Mouse (Mus musculus): ENCODE measurements around the gene Heatr5b.

Gene Heatr5b

DNA sequence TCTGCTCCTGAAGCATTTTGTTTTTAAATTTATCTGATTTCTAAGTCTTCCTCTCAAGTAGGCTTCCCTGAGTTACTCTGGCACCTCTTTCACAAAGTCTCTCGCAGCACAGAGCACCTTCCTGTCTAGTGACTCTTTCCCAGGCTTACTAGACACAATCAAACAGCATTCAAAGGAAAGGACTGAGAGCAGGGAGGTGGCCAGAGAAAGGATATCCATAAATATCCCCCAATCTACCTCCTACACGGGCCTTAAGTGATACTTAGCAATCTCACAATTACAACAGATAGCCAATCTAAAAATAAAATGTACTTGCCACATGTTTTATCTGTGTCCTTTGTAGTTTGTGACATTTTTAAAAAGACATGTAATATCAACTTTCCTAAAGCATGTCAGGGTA, 66.2 kb downstream of the Heatr5b start:
- CTCF ChIA-PET: no interaction called here

DNA sequence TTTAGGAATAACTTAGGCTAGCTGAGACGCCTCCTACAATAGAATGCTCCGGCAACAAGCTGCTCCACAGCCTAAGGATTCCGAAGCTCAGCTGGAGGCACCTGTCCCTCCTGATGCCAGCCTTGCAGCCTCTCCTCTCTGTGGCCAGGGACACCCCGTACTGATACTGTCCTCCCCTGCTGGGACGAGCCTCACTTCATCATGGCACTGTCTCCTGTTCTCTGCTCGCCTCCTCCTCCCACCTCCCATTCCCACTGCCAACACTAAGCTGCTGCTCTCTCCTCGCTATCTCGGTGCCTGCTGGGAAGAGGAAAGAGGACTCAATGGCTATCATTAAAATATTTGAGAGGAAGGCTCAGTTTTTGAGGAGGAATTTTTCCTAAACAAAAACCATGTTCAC, 67.6 kb downstream of the Heatr5b start:
- CTCF ChIA-PET: no interaction called here

DNA sequence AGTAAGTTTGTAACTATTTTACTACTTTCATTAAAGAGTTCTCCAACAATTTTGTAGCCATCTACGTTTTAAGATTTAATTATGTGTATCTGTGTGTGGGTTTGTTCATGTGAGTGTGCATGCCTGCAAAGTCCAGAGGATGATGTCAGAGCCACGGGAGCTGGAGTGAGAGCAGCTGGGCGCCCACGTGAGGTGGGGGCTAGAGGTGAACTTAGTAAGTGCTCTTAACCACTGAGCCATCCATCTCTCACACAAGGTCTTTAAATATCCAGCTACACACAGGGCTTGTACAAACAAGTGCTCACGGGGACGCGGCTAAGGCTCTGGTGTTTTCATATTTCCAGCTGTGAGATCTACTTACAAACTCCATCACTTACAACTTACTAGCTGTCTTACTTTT, 69.1 kb downstream of the Heatr5b start:
- CTCF ChIA-PET: no interaction called here

- CTCF ChIA-PET: no interaction called here
Observed at GRCm38 (mm10) chr17:78763272-78763671, 71.9 kb downstream of the Heatr5b start.

DNA sequence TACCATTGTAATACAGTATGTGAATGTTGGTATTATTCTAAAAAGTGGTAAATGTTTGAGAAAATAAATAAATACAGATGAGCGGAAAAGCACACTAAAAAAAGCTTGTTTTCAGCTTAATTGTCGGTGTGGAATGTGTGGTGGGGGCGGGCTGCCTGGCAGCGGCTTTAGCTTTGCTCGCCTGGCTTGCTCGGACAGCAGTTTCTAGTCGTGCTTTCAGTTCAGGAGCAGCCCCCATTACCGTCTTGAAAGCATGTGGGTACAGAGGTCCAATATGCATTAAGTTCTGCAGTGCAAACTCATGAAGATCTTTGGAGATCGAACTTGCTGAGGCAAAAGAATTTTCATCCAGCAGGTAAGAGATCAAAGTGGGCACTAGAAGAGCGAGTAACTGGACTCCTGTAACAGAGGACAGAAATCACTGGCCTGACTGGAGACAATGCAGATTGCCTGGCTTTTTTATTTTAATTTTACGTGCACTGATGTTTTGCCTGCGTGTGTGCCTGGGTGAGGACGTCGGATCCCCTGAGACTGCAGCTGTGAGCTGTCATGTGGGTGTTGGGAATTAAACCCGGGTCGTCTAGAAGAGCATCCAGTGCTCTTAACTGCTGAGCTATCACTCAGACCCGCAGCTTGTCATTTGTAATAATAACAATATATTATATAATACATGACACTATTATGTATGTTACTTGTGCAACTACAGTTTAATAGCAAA, 82.1 kb downstream of the Heatr5b start:
- CTCF ChIA-PET: no interaction called here

- CTCF ChIA-PET: no interaction called here
Observed at GRCm38 (mm10) chr17:78752064-78752463, 83.1 kb downstream of the Heatr5b start.

DNA sequence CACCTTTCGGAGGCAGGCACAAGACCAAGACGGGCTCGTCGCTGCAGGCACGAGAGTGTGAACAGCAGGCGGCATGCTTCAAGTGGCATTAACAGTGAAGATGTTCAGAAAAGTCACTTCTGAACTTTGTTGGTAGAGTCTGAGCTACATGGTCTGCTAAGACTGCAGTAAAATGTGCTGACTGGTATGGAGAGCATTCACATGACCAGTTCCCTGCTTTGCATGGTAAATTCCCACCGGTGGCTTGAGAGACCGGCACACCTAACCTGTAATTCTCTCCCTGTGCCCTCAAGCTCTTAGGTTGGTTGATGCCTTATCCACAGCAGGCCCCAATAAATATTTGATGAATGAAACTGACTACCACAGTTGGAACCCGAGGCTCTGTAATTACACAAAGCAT, 86.7 kb downstream of the Heatr5b start:
- CTCF ChIA-PET: no interaction called here

DNA sequence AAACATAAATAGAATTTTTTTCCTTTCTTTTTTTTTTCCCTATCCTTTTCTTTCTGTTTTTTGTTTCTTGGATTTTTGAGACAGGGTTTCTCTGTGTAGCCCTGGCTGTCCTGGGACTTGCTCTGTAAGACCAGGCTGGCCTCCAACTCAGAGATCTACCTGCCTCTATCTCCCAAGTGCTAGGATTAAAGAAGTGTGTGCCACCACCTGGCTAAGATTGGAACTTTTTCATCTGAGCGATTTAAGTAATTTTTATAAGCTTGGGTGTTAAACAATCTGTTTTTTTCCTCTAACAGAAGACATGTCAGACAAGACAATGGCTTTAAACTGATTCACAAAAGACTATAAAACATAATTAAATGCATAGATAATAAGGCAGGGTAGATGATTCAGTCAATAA, 96.7 kb downstream of the Heatr5b start:
- CTCF ChIA-PET: no interaction called here

GRCm38 (mm10) chr17:78737771-78738170, 97.4 kb downstream of the Heatr5b start:
- CTCF ChIA-PET: no interaction called here

DNA sequence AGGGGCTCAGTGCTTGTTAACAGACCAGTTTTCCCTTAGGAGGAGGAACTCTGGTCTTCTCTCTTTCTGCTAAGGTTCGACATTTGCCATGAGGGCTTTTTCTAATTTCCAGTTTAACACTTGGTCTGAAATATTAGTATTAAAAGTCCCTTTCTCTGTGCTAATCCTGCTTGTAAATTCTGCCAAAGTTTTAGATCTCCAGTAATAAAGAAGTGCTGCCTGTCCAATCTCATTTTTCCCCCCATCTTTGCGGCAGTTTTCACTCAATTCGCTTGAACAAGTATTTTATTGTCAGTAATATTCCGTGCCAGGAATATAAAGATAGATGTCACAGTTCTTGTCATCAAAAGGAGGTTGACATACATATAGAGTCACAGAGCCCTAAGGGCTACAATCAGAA, 98.1 kb downstream of the Heatr5b start, which contains the start of gene Strn:
TSS of gene Strn (minus strand) at position 101 of the 400 bp plus-strand sequence.
- CTCF ChIA-PET: no interaction called here

DNA sequence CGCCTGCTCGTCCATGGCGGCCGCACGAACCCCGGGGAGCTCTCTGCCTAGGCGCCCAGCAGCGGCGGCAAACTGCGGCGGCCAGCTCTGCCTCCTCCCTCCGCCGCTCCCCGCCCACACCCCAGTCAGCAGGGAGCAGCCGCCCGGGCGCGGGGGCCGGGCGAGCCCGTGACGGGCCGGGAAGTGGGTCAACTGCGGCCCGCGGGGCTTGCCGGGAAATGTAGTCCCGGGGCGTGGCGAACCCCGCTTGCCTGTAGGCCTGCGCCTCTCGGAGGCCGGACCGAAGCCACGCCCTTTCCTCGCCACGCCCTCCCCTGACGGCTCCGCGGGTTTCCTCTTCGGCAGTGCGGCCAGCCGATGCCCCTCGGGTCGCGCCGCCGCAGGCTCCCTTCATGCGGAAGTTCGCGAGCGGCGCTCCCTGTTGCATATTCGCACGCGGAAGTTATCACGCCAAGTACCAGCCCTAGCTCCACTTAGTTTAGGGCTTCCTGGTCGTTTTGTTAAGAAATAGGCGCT, 98.6 kb downstream of the Heatr5b start:
- CTCF ChIA-PET: interaction anchor here (0.6 kb wide), 1 partner anchor 200 kb away, joined by 7 read pairs; no protein-coding TSS in a partner anchor

- CTCF ChIA-PET: interaction anchor here (0.6 to 0.7 kb wide), 2 partner anchors 59 to 200 kb away, joined by 4 to 7 read pairs; no protein-coding TSS in a partner anchor
Observed at GRCm38 (mm10) chr17:78735731-78736472, 99.3 kb downstream of the Heatr5b start.

- CTCF ChIA-PET: interaction anchor here (0.7 kb wide), 1 partner anchor 60 kb away, joined by 4 read pairs; no protein-coding TSS in a partner anchor
Observed at GRCm38 (mm10) chr17:78734806-78735205, 100.4 kb downstream of the Heatr5b start.

DNA sequence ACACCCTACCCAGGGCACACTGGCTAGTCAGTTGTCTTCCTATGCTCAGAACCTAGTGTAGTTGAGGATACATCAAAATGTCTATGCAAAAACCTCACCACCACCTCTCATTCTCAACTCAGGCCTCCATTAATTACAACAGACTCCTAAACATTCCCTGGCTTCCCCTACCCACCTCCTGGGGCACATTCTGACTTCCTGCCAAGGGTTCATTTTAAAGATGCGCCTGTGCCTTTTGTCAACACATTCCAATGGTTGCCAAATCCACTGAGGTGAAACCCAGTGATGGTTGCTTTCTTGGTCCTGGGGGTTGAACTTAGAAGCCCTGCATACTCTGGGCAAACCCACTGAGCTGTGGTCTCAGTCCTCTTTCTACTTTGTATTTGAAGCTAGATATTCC, 103.1 kb downstream of the Heatr5b start:
- CTCF ChIA-PET: no interaction called here

GRCm38 (mm10) chr17:78726746-78727449, 108.3 kb downstream of the Heatr5b start:
- CTCF ChIA-PET: no interaction called here

- CTCF ChIA-PET: no interaction called here
Observed at GRCm38 (mm10) chr17:78724461-78725055, 110.6 kb downstream of the Heatr5b start.

GRCm38 (mm10) chr17:78721690-78722089, 113.5 kb downstream of the Heatr5b start:
- CTCF ChIA-PET: no interaction called here

- CTCF ChIA-PET: no interaction called here
Observed at GRCm38 (mm10) chr17:78719086-78719485, 116.1 kb downstream of the Heatr5b start.

DNA sequence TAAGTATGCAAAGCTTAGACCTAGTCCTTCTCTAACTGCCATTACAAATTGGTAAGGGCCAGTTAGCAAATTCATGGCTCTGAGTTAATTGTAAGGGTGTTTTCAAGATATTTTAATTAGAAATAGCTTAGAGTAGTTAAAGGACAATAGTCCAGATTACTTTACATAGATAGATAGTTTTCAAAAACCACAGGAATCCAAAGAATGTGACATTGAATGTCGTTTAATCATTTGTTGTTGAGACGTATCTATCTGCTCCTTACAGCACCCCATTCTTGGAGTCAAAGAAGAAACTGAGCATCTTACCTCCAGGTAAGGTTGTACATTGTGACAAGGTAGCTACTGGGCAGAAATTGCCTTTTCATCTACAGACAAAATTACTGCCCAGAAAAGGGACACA, 124.9 kb downstream of the Heatr5b start:
- CTCF ChIA-PET: no interaction called here

- CTCF ChIA-PET: no interaction called here
Observed at GRCm38 (mm10) chr17:78708422-78708821, 126.7 kb downstream of the Heatr5b start.

- CTCF ChIA-PET: no interaction called here
Observed at GRCm38 (mm10) chr17:78702988-78703387, 132.2 kb downstream of the Heatr5b start.

Data from spleen, embryonic (tissue).